Mouse (Mus musculus): ENCODE results near the gene Rnls. TPM values are rescaled to one million over a fixed set of nuclear protein-coding genes. Genes with fewer than 3 reads are reported as not detected.

Rnls gene
- total and polyA plus RNA-seq, 3 experiments, result not detected

GRCm38 (mm10) chr19:33114631-33115295 lies 277.3 kb downstream of the Rnls start:
- Histone ChIP-seq H3K9ac (ENCODE audit: control insufficient read depth, low read depth, low read length, poor library complexity, severe bottlenecking) (no peak overlapping the region), H3K36me3 (ENCODE audit: control insufficient read depth in 1 of 2, insufficient read depth in 2 of 2, low read length in 2 of 2) (no peaks in the 10 kb centered on the region; a peak in 1 of 4 replicates), H3K4me1 (ENCODE audit: control insufficient read depth in 1 of 2, insufficient read depth in 2 of 2, low read length in 2 of 2) (peaks cover 2 to 3% of the 10 kb centered on the region in 2 experiments; a peak in 3 of 4 replicates), H3K27ac (ENCODE audit: control insufficient read depth, low read depth, low read length) (no peak overlapping the region), H3K4me3 (ENCODE audit: control insufficient read depth in 1 of 2, insufficient read depth in 1 of 2, low read depth in 2 of 2, low read length in 2 of 2) (no peak overlapping the region), H3K27me3 (ENCODE audit: control insufficient read depth in 1 of 2, insufficient read depth in 2 of 2, low read length in 2 of 2) (no peaks in the 10 kb centered on the region), H3K79me2 (ENCODE audit: control insufficient read depth, insufficient read depth, low read length, poor library complexity) (no peaks in the 10 kb centered on the region), H3K9me3 (replicated peaks; ENCODE audit: insufficient read depth, low read length) (no peaks in the 10 kb centered on the region)
- no peak for TF ChIP-seq TCF12 (IDR thresholded peaks at IDR 0.05; ENCODE audit: low read depth, low read length)
- no peak for TF ChIP-seq E2F4 (IDR thresholded peaks at IDR 0.05; ENCODE audit: borderline replicate concordance, low read depth, low read length)
- no peak for TF ChIP-seq RCOR1 (IDR thresholded peaks at IDR 0.05; ENCODE audit: low read depth, low read length)
- TF ChIP-seq CTCF (IDR thresholded peaks at IDR 0.05 in 2 of 3, conservative IDR thresholded peaks at IDR 0.05 in 1 of 3; ENCODE audit: control insufficient read depth in 1 of 3, insufficient read depth in 1 of 3, low read depth in 2 of 3, low read length in 3 of 3, poor library complexity in 1 of 3, severe bottlenecking in 1 of 3), result no peak
- TF ChIP-seq MEF2A (IDR thresholded peaks at IDR 0.05; ENCODE audit: extremely low read depth, insufficient replicate concordance, low read depth, low read length, poor library complexity, severe bottlenecking), result no peak
- TF ChIP-seq NELFE (IDR thresholded peaks at IDR 0.05; ENCODE audit: low read depth, low read length), result no peak
- TF ChIP-seq POLR2AphosphoS5 (IDR thresholded peaks at IDR 0.05; ENCODE audit: borderline replicate concordance, low read depth, low read length), result no peak
- TF ChIP-seq UBTF (IDR thresholded peaks at IDR 0.05; ENCODE audit: borderline replicate concordance, insufficient read depth, low read depth, low read length), result no peak
- no peak for TF ChIP-seq POLR2AphosphoS2 (IDR thresholded peaks at IDR 0.05; ENCODE audit: low read length)
- TF ChIP-seq CHD1 (IDR thresholded peaks at IDR 0.05; ENCODE audit: low read depth, low read length), result no peak
- no peak for TF ChIP-seq RAD21 (IDR thresholded peaks at IDR 0.05; ENCODE audit: low read depth, low read length)
- no peak for TF ChIP-seq MYB (IDR thresholded peaks at IDR 0.05; ENCODE audit: low read depth, low read length)
- no peak for TF ChIP-seq ZNF384 (IDR thresholded peaks at IDR 0.05; ENCODE audit: low read depth, low read length)
- no peak for TF ChIP-seq ELF1 (IDR thresholded peaks at IDR 0.05; ENCODE audit: low read depth, low read length)
- no peak for TF ChIP-seq JUND (IDR thresholded peaks at IDR 0.05; ENCODE audit: low read depth, low read length)
- TF ChIP-seq KAT2A (conservative IDR thresholded peaks at IDR 0.05; ENCODE audit: low read depth, low read length), result no peak
- TF ChIP-seq POLR2A (IDR thresholded peaks at IDR 0.05; ENCODE audit: control insufficient read depth in 1 of 2, insufficient read depth in 1 of 2, low read depth in 1 of 2, low read length in 2 of 2, poor library complexity in 1 of 2), result no peak
- no peak for DNase-seq (ENCODE audit: low read depth, low spot score)

- DNase-seq (ENCODE audit: low read depth, low spot score), result no peak
- H3K27me3 ChIP-seq (ENCODE audit: control insufficient read depth in 1 of 2, insufficient read depth in 2 of 2, low read length in 2 of 2), result no peaks in the 10 kb centered on the region
- TF ChIP-seq GATA1 (IDR thresholded peaks at IDR 0.05; ENCODE audit: low read depth, low read length) (no peak), NELFE (IDR thresholded peaks at IDR 0.05; ENCODE audit: low read depth, low read length) (no peak), RCOR1 (IDR thresholded peaks at IDR 0.05; ENCODE audit: low read depth, low read length) (no peak), POLR2AphosphoS5 (IDR thresholded peaks at IDR 0.05; ENCODE audit: borderline replicate concordance, low read depth, low read length) (no peak), ZC3H11A (IDR thresholded peaks at IDR 0.05; ENCODE audit: low read depth, low read length) (no peak), MYC (IDR thresholded peaks at IDR 0.05; ENCODE audit: low read depth, low read length) (no peak), GABPA (IDR thresholded peaks at IDR 0.05; ENCODE audit: low read depth, low read length) (no peak), MEF2A (IDR thresholded peaks at IDR 0.05; ENCODE audit: extremely low read depth, insufficient replicate concordance, low read depth, low read length, poor library complexity, severe bottlenecking) (no peak), MAZ (IDR thresholded peaks at IDR 0.05; ENCODE audit: low read depth, low read length) (no peak), BHLHE40 (IDR thresholded peaks at IDR 0.05; ENCODE audit: borderline replicate concordance, low read depth, low read length) (no peak), USF1 (IDR thresholded peaks at IDR 0.05; ENCODE audit: low read depth, low read length) (no peak), CHD2 (IDR thresholded peaks at IDR 0.05; ENCODE audit: low read length) (no peak), KAT2A (conservative IDR thresholded peaks at IDR 0.05; ENCODE audit: low read depth, low read length) (no peak), POLR2AphosphoS2 (IDR thresholded peaks at IDR 0.05; ENCODE audit: low read length) (no peak), POLR2A (IDR thresholded peaks at IDR 0.05; ENCODE audit: control insufficient read depth in 1 of 2, insufficient read depth in 1 of 2, low read depth in 1 of 2, low read length in 2 of 2, poor library complexity in 1 of 2) (no peak), ETS1 (IDR thresholded peaks at IDR 0.05; ENCODE audit: low read depth, low read length) (no peak), MAFK (IDR thresholded peaks at IDR 0.05; ENCODE audit: borderline replicate concordance, low read depth, low read length) (no peak), EP300 (IDR thresholded peaks at IDR 0.05; ENCODE audit: low read depth in 1 of 2, low read length in 2 of 2) (no peak), UBTF (IDR thresholded peaks at IDR 0.05; ENCODE audit: borderline replicate concordance, insufficient read depth, low read depth, low read length) (no peak)
These were observed 278.3 kb downstream of the Rnls start for GRCm38 (mm10) chr19:33113746-33114145.

More at GRCm38 (mm10) chr19:33113746-33114145, 278.3 kb downstream of the Rnls start:
- no peak overlapping the region for H3K9ac ChIP-seq (ENCODE audit: control insufficient read depth, low read depth, low read length, poor library complexity, severe bottlenecking)
- H3K4me1 ChIP-seq (ENCODE audit: control insufficient read depth in 1 of 2, insufficient read depth in 2 of 2, low read length in 2 of 2), result peaks cover 9 to 11% of the 10 kb centered on the region in 2 experiments
- H3K36me3 ChIP-seq (ENCODE audit: control insufficient read depth in 1 of 2, insufficient read depth in 2 of 2, low read length in 2 of 2), result peaks cover 0 to 6% of the 10 kb centered on the region in 2 experiments; a peak in 2 of 4 replicates
- no peaks in the 10 kb centered on the region for H3K79me2 ChIP-seq (ENCODE audit: control insufficient read depth, insufficient read depth, low read length, poor library complexity)
- no peak overlapping the region for H3K4me3 ChIP-seq (ENCODE audit: control insufficient read depth in 1 of 2, insufficient read depth in 1 of 2, low read depth in 2 of 2, low read length in 2 of 2)
- no peak overlapping the region for H3K27ac ChIP-seq (ENCODE audit: control insufficient read depth, low read depth, low read length)
- no peaks in the 10 kb centered on the region for H3K9me3 ChIP-seq (replicated peaks; ENCODE audit: insufficient read depth, low read length)
